Mouse (Mus musculus) thymus, adult 2 months (tissue): ENCODE data around the gene Noxa1.

ENCODE experiments used
- CTCF ChIP-seq: fragments of 200-500 bp; IDR thresholded peaks from 2 replicates; pipeline ENCODE4 v1.5.1; 2012; ENCODE audit warnings: mild to moderate bottlenecking, control low read depth, low read length, moderate library complexity, borderline replicate concordance; ENCODE audit not compliant: control insufficient read depth, poor library complexity, insufficient read depth; ENCODE audit errors: extremely low read depth
- POLR2A ChIP-seq: fragments of 200-500 bp; IDR thresholded peaks from 2 replicates; pipeline ENCODE4 v1.6.1; 2012; ENCODE audit warnings: mild to moderate bottlenecking, low read length, control low read depth, moderate library complexity; ENCODE audit not compliant: control insufficient read depth, poor library complexity, insufficient read depth; ENCODE audit errors: extremely low read depth

DNA sequence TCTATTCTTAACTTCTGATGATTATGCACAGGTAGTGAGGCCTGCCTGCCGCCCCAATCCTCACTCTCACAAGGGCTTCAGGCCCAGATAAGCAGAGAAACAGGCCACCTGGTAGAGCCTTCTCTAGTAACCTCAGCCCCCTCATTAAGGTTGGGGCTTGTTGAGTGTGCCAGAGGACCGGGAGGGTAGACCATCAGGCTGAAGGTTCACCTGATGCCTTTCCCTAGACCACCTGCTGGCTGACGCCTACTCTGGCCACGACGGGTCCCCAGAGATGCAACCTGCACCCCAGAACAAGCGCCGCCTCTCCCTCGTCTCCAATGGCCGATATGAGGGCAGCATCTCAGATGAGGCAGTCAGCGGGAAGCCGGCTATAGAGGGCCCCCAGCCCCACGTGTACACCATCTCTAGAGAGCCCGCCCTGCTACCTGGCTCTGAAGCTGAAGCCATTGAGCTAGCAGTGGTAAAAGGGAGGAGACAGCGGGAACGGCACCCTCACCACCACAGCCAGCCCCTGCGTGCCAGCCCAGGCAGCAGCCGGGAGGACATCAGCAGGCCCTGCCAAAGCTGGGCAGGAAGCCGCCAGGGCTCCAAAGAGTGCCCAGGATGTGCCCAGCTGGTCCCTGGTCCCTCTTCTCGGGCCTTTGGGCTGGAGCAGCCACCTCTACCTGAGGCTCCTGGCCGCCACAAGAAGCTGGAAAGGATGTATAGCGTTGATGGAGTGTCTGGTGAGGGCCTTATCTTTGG, 39.4 kb downstream of the Noxa1 start:
- no peak for TF ChIP-seq POLR2A
- TF ChIP-seq CTCF: no peak
